Mouse (Mus musculus) midbrain, embryonic 15.5 days (tissue): ENCODE results near the gene 2810021J22Rik. TPM values are rescaled to one million over a fixed set of nuclear protein-coding genes. Genes with fewer than 3 reads are reported as not detected.
"Not testable (repeated sequence)": the region's sequence is repeated elsewhere in the genome, so short reads cannot be mapped to it uniquely, and the experiment has no call there.

Experiments
- ATAC-seq: fragments of 200-750 bp; cut with Nextera tagmentation; replicated peaks from 2 replicates; pipeline ENCODE4 v1.8.0; 2017; ENCODE audit warnings: moderate TSS enrichment
- H3K27ac ChIP-seq: fragments of 300-500 bp; sonication (generic); 2 replicates; pipeline ENCODE4 v1.5.1; 2015; ENCODE audit warnings: mild to moderate bottlenecking, inconsistent platforms
- H3K27me3 ChIP-seq: fragments of 300-500 bp; sonication (generic); replicated peaks from 2 replicates; pipeline ENCODE4 v1.6.1; 2015; ENCODE audit warnings: inconsistent platforms
- H3K36me3 ChIP-seq: fragments of 300-500 bp; sonication (generic); replicated peaks from 2 replicates; pipeline ENCODE4 v1.6.1; 2015; ENCODE audit warnings: inconsistent platforms
- H3K4me1 ChIP-seq: fragments of 300-500 bp; sonication (generic); 2 replicates; pipeline ENCODE4 v1.6.1; 2015; ENCODE audit warnings: inconsistent platforms
- H3K4me2 ChIP-seq: fragments of 300-500 bp; sonication (generic); 2 replicates; pipeline ENCODE4 v1.6.1; 2015; ENCODE audit warnings: inconsistent platforms, mild to moderate bottlenecking, moderate library complexity
- H3K4me3 ChIP-seq: fragments of 300-500 bp; sonication (generic); 2 replicates; pipeline ENCODE4 v1.5.1; 2015; ENCODE audit warnings: mild to moderate bottlenecking, inconsistent platforms
- H3K9ac ChIP-seq: fragments of 300-500 bp; sonication (generic); 2 replicates; pipeline ENCODE4 v1.6.1; 2015; ENCODE audit warnings: mild to moderate bottlenecking, inconsistent platforms
- H3K9me3 ChIP-seq: fragments of 300-500 bp; sonication (generic); 2 replicates; pipeline ENCODE4 v1.6.1; 2016; ENCODE audit warnings: inconsistent platforms
- WGBS: fragments of 180-500 bp; shearing (Covaris S2); methylation state at CpG from one replicate; pipeline ENCODE4 v1.1.7; 2015; ENCODE audit warnings: mixed read lengths; 5-methylcytosine and 5-hydroxymethylcytosine counted together
- polyA plus RNA-seq: library from polyadenylated mRNA; unstranded; fragments of >200 nt; fragmentation: Nextera tagmentation; extraction: Ambion mirVana; gene quantifications from 2 replicates; pipeline ENCODE4 v1.2.1, GENCODE M21; 2015

2810021J22Rik gene
- 14.1 and 14.2 TPM in 2 replicates for polyA plus RNA-seq

GRCm38 (mm10) chr11:58867039-58867953, at the start of gene 2810021J22Rik:
TSS of gene 2810021J22Rik (plus strand) at chr11:58867216.
- Histone ChIP-seq H3K4me3 (peak within 1 kb of the TSS; percentile 70), H3K9me3 (no peaks in the 10 kb centered on the region), H3K27me3 (no peaks in the 10 kb centered on the region), H3K4me1 (peaks cover 13% of the 10 kb centered on the region), H3K9ac (peak within 1 kb of the TSS; percentile 91), H3K27ac (peak within 1 kb of the TSS; percentile 85), H3K36me3 (peaks cover 8% of the 10 kb centered on the region; the same call in 1 of the 2 replicates), H3K4me2 (peak within 1 kb of the TSS; percentile 76)
- ATAC-seq: peak; percentile 92
- WGBS: 6% methylated on average over 37 of the region's 37 CpGs

GRCm38 (mm10) chr11:58828937-58829336, 38.1 kb upstream of the 2810021J22Rik start, which contains the start of gene Olfr312:
TSS of gene Olfr312 (plus strand) at chr11:58829237.
- not testable (repeated sequence) for H3K27me3 ChIP-seq, H3K9me3 ChIP-seq, H3K4me1 ChIP-seq, H3K27ac ChIP-seq, H3K4me2 ChIP-seq, H3K4me3 ChIP-seq, H3K36me3 ChIP-seq, H3K9ac ChIP-seq, ATAC-seq

GRCm38 (mm10) chr11:58829764-58830163, 37.3 kb upstream of the 2810021J22Rik start:
- no peak overlapping the region for H3K9ac ChIP-seq
- no peak for ATAC-seq
- no peaks in the 10 kb centered on the region for H3K27me3 ChIP-seq
- no peaks in the 10 kb centered on the region for H3K4me1 ChIP-seq
- no peaks in the 10 kb centered on the region for H3K9me3 ChIP-seq
- 85% methylated on average over 3 of the region's 3 CpGs for WGBS
- H3K36me3 ChIP-seq: no peaks in the 10 kb centered on the region
- H3K4me2 ChIP-seq: no peak overlapping the region
- no peak overlapping the region for H3K27ac ChIP-seq
- H3K4me3 ChIP-seq: no peak overlapping the region

- not testable (repeated sequence) for H3K27me3 ChIP-seq, ATAC-seq, H3K4me2 ChIP-seq, H3K27ac ChIP-seq, H3K4me1 ChIP-seq, H3K9me3 ChIP-seq, H3K36me3 ChIP-seq, H3K4me3 ChIP-seq, H3K9ac ChIP-seq
- 86% methylated on average over 3 of the region's 3 CpGs for WGBS
Measured at GRCm38 (mm10) chr11:58832541-58832940, 34.5 kb upstream of the 2810021J22Rik start.

- not testable (repeated sequence) for H3K27ac ChIP-seq, H3K4me3 ChIP-seq, H3K36me3 ChIP-seq, ATAC-seq, H3K9me3 ChIP-seq, H3K4me1 ChIP-seq, H3K4me2 ChIP-seq, H3K27me3 ChIP-seq, H3K9ac ChIP-seq
Measured at GRCm38 (mm10) chr11:58838951-58839350, 28.1 kb upstream of the 2810021J22Rik start, which contains the start of gene Olfr311. TSS of gene Olfr311 (plus strand) at chr11:58839251.

- H3K36me3 ChIP-seq: peaks cover 21% of the 10 kb centered on the region
- H3K27me3 ChIP-seq: no peaks in the 10 kb centered on the region
- WGBS: under 1% methylated on average over 24 of the region's 24 CpGs
- ATAC-seq: peak; percentile 100
- H3K9me3 ChIP-seq: no peaks in the 10 kb centered on the region
- H3K4me1 ChIP-seq: peaks cover 15% of the 10 kb centered on the region
- peak within 1 kb of the TSS; percentile 76 for H3K4me2 ChIP-seq
- peak within 1 kb of the TSS; percentile 95 for H3K9ac ChIP-seq
- H3K4me3 ChIP-seq: peak within 1 kb of the TSS; percentile 84
- H3K27ac ChIP-seq: peak within 1 kb of the TSS; percentile 90
Measured at GRCm38 (mm10) chr11:58846919-58847461, 20.0 kb upstream of the 2810021J22Rik start, which contains the start of gene Gm12258. TSS of gene Gm12258 (plus strand) at chr11:58847158.

DNA sequence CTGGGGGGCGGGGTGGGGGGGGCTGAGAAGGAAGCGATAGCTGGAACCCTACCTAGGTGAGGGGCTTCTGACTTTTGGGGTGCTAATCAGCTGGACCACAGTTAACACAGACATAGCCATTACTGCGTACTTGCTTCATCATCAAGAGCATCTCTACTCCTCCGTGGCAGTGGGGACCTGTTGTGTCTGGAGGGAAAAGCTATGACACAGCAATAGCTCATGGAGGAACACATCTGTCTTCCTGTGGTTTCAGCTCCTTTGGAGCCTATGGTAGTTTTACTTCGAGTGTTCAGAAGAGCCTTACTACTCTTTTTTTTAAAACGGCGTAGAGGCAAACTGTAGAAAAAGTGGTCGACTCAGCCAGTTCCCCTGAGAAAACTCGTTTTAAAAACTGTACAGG, 19.4 kb upstream of the 2810021J22Rik start:
- peak; percentile 16; the same call in 1 of the 2 replicates for ATAC-seq

GRCm38 (mm10) chr11:58849731-58850130, 17.3 kb upstream of the 2810021J22Rik start:
- H3K9me3 ChIP-seq: no peaks in the 10 kb centered on the region
- no peak overlapping the region for H3K9ac ChIP-seq
- 71% methylated on average over 2 of the region's 2 CpGs for WGBS
- ATAC-seq: no peak
- no peak overlapping the region for H3K4me2 ChIP-seq
- H3K36me3 ChIP-seq: peaks cover 37% of the 10 kb centered on the region
- no peak overlapping the region for H3K27ac ChIP-seq
- no peak overlapping the region for H3K4me3 ChIP-seq
- no peaks in the 10 kb centered on the region for H3K27me3 ChIP-seq
- peaks cover 15% of the 10 kb centered on the region for H3K4me1 ChIP-seq

More for the DNA sequence above, 19.4 kb upstream of the 2810021J22Rik start:
- Histone ChIP-seq H3K4me3 (peak overlapping the region; percentile 84), H3K27ac (peak overlapping the region; percentile 90), H3K9me3 (no peaks in the 10 kb centered on the region), H3K4me2 (peak overlapping the region; percentile 76), H3K9ac (peak overlapping the region; percentile 95), H3K4me1 (peaks cover 15% of the 10 kb centered on the region), H3K36me3 (peaks cover 24% of the 10 kb centered on the region), H3K27me3 (no peaks in the 10 kb centered on the region)
- WGBS: 50% methylated on average over 9 of the region's 9 CpGs

GRCm38 (mm10) chr11:58860744-58861143, 6.3 kb upstream of the 2810021J22Rik start:
- Histone ChIP-seq H3K27me3 (no peaks in the 10 kb centered on the region), H3K9ac (no peak overlapping the region), H3K9me3 (peaks cover 5% of the 10 kb centered on the region), H3K4me2 (no peak overlapping the region), H3K4me1 (no peaks in the 10 kb centered on the region), H3K36me3 (peaks cover 50% of the 10 kb centered on the region), H3K4me3 (no peak overlapping the region), H3K27ac (no peak overlapping the region)
- no peak for ATAC-seq
- 96% methylated on average over 8 of the region's 8 CpGs for WGBS

GRCm38 (mm10) chr11:58867954-58868330, 926 bp downstream of the 2810021J22Rik start:
- ATAC-seq: 0 out of 2 replicates have a peak, but pooled peaks have one; percentile 7
- Histone ChIP-seq H3K9me3 (no peaks in the 10 kb centered on the region), H3K27me3 (no peaks in the 10 kb centered on the region), H3K4me1 (peaks cover 13% of the 10 kb centered on the region), H3K9ac (peak overlapping the region; percentile 91), H3K4me3 (peak overlapping the region; percentile 70), H3K27ac (peak overlapping the region; percentile 85; the same call in 1 of the 2 replicates), H3K36me3 (peaks cover 8% of the 10 kb centered on the region; the same call in 1 of the 2 replicates), H3K4me2 (peak overlapping the region; percentile 76)
- WGBS: 89% methylated on average over 6 of the region's 6 CpGs

- H3K9ac ChIP-seq: no peak overlapping the region
- H3K36me3 ChIP-seq: peaks cover 10% of the 10 kb centered on the region; the same call in 1 of the 2 replicates
- no peak overlapping the region for H3K4me2 ChIP-seq
- peaks cover 13% of the 10 kb centered on the region for H3K4me1 ChIP-seq
- no peaks in the 10 kb centered on the region for H3K9me3 ChIP-seq
- no peak overlapping the region for H3K27ac ChIP-seq
- 94% methylated on average over 4 of the region's 4 CpGs for WGBS
- H3K4me3 ChIP-seq: no peak overlapping the region
- no peak for ATAC-seq
- no peaks in the 10 kb centered on the region for H3K27me3 ChIP-seq
Measured at GRCm38 (mm10) chr11:58870961-58871360, 3.9 kb downstream of the 2810021J22Rik start.

DNA sequence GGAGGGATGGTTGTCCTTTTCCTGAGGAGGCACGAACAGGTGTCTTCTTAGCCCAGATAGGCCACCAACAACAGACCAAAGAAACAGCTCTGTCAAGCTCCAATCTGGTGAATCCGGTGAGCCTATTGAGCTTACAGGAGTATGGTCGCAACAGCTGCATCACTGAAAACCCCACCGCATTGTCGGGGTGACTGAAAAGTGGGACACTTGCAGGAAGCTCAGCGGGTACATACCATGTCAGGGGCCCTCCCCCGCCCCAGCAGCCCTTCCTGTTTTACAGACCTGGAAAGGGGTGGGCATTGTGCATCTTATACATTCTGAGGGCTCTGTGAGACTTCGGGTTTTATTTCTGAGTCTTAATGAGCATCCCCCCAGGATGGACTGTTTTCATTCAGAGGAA, 16.7 kb downstream of the 2810021J22Rik start:
- Histone ChIP-seq H3K9ac (no peak overlapping the region), H3K4me2 (no peak overlapping the region), H3K27me3 (no peaks in the 10 kb centered on the region), H3K4me3 (no peak overlapping the region), H3K9me3 (no peaks in the 10 kb centered on the region), H3K4me1 (no peaks in the 10 kb centered on the region), H3K27ac (no peak overlapping the region), H3K36me3 (peaks cover 24% of the 10 kb centered on the region)
- no peak for ATAC-seq
- 90% methylated on average over 8 of the region's 8 CpGs for WGBS
